Mouse (Mus musculus): Measurements from ENCODE around the gene Pdilt. TPM values are rescaled to one million over a fixed set of nuclear protein-coding genes. Genes with fewer than 3 reads are reported as not detected.

Pdilt gene
- total and polyA plus RNA-seq, 2 experiments from 2014 or later, result 0.07 TPM; not detected in 1

DNA sequence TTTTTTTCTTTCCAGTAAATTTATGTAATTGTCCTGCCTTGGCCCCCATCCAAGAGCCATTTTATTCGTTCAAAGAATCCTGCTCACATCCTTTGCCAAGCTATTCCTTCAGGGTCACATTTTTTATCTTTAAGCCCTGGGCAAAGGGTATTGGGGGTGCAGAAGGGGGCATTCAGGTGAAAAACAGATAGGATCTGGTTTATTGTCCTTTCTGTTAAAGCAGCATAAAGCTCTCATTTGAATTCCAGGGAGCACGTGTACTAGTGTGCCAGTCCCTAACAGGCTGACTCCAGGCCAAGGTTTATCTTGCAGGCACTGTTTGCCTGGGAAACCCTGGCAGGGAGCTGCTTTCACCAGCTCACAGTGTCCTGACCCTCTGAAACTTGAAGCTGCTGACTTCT is 2.6 kb upstream of the Pdilt start:
- DNase-seq (peak; percentile 32), ATAC-seq (peak; percentile 61)
- Histone ChIP-seq H3K27me3 (ENCODE audit: insufficient read depth, low read length) (no peaks in the 10 kb centered on the region), H3K4me2 (ENCODE audit: low read depth) (no peak overlapping the region), H3K27ac (ENCODE audit: low read depth, low read length) (no peak overlapping the region), H3K36me3 (ENCODE audit: insufficient read depth) (no peaks in the 10 kb centered on the region), H3K9me3 (ENCODE audit: low read length) (no peaks in the 10 kb centered on the region), H3K9ac (no peak overlapping the region), H3K4me1 (ENCODE audit: insufficient read depth) (no peaks in the 10 kb centered on the region), H3K4me3 (ENCODE audit: low read depth, low read length) (no peak overlapping the region)
- 12% methylated on average over 2 of the region's 2 CpGs for WGBS
- no peak for TF ChIP-seq CTCF (IDR thresholded peaks at IDR 0.05; ENCODE audit: low read depth)

DNA sequence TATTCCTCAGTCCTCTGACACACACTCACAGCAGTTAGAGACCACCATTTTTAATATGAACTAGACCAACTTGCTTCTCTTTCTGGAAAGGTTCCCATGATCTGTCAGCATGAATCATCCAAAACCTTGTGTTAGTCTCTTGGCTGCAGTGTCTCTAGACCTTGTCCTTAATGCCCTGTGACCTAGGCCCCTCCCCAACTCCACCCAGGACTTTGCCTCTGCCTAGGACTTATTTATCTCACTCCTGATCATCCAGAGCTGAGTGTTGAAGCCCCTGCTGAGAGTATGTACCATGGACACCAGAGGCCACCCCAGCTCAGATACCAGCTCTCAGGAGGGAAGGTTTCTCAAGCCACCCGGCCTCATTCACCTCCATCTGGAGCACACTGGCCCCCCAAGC is 904 bp downstream of the Pdilt start:
- Histone ChIP-seq H3K27me3 (ENCODE audit: insufficient read depth, low read length) (no peaks in the 10 kb centered on the region), H3K36me3 (ENCODE audit: insufficient read depth) (no peaks in the 10 kb centered on the region), H3K27ac (ENCODE audit: low read depth, low read length) (no peak overlapping the region), H3K4me3 (ENCODE audit: low read depth, low read length) (no peak overlapping the region), H3K4me1 (ENCODE audit: insufficient read depth) (no peaks in the 10 kb centered on the region), H3K4me2 (ENCODE audit: low read depth) (no peak overlapping the region), H3K9me3 (ENCODE audit: low read length) (no peaks in the 10 kb centered on the region), H3K9ac (no peak overlapping the region)
- no peak for DNase-seq
- no peak for TF ChIP-seq CTCF (IDR thresholded peaks at IDR 0.05; ENCODE audit: low read depth)
- WGBS, result 82% methylated on average over 1 of the region's 1 CpGs
- no peak for ATAC-seq

DNA sequence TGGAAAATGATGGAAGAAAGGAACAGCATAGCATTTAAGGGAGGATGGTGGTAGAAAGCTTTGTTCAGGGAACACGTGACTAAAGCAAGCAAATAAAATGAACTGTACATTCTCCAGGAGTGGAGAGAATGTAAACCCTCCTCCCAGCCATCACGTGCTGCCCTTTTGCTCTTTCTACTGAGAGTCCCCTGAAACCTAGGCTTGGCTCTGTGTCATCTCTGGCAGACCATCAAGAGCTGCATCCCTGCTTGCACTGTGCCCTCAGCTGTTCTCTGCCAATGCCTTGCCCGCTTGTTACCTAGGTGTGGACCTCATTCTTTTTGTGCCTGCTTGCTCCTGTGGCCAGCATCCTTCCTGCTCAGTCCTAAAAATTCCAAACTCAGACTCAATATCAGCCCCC is 1.5 kb downstream of the Pdilt start:
- DNase-seq (no peak), ATAC-seq (no peak)
- Histone ChIP-seq H3K9ac (no peak overlapping the region), H3K36me3 (ENCODE audit: insufficient read depth) (no peaks in the 10 kb centered on the region), H3K4me1 (ENCODE audit: insufficient read depth) (no peaks in the 10 kb centered on the region), H3K27ac (ENCODE audit: low read depth, low read length) (no peak overlapping the region), H3K4me2 (ENCODE audit: low read depth) (no peak overlapping the region), H3K4me3 (ENCODE audit: low read depth, low read length) (no peak overlapping the region), H3K27me3 (ENCODE audit: insufficient read depth, low read length) (no peaks in the 10 kb centered on the region), H3K9me3 (ENCODE audit: low read length) (no peaks in the 10 kb centered on the region)
- TF ChIP-seq CTCF (IDR thresholded peaks at IDR 0.05; ENCODE audit: low read depth), result no peak
- WGBS, result 79% methylated on average over 3 of the region's 3 CpGs

DNA sequence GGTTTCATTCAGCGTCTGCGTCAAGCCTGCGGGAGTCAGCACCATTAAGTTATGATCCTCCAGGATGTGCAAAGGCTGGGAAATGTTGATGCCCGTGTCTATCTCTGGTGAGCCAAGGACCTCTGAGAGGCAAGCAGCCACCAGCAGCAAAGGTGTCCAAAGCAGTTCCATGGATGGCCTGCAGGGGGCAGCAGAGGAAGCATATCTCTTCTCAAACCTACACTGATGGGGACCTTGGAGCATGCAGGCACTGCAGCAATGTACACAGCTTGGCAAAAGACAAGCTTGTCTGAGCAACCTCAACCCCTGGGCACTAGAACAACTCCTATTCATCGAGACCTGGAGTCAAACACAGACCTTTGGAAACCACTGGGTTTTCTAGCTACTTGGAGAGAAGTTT is 3.6 kb downstream of the Pdilt start:
- no peak overlapping the region for H3K27ac ChIP-seq (ENCODE audit: low read depth, low read length)
- peak; percentile 63 for DNase-seq
- H3K4me3 ChIP-seq (ENCODE audit: low read depth, low read length), result no peak overlapping the region
- H3K4me1 ChIP-seq (ENCODE audit: insufficient read depth), result no peaks in the 10 kb centered on the region
- H3K4me2 ChIP-seq (ENCODE audit: low read depth), result no peak overlapping the region
- peak; percentile 83 for TF ChIP-seq CTCF (IDR thresholded peaks at IDR 0.05; ENCODE audit: low read depth)
- no peaks in the 10 kb centered on the region for H3K27me3 ChIP-seq (ENCODE audit: insufficient read depth, low read length)
- no peak for ATAC-seq
- H3K36me3 ChIP-seq (ENCODE audit: insufficient read depth), result no peaks in the 10 kb centered on the region
- H3K9me3 ChIP-seq (ENCODE audit: low read length), result no peaks in the 10 kb centered on the region
- 51% methylated on average over 5 of the region's 5 CpGs for WGBS
- no peak overlapping the region for H3K9ac ChIP-seq

DNA sequence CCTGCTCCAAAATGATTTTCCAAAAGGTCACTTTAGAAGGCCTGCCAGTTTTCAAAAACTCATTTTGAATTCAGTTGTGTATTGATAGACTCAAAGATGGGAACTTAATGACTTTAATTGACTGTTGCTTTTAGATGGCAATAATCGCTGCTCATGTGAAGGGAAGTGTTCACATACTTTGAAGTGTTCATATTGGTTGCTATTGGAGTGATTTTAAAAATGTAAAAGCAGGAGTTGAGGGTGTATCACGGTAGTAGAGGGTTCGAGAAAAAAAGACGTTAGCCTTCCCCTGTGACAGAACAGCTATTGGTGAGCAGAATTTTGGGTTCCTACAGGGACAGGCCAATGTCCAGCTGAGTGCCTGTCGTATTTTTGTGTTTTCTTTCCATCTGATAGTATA is 4.1 kb downstream of the Pdilt start, which contains the start of gene Acsm5:
Gene Acsm5, plus strand, starts transcription at position 301 of the 400 bp plus-strand sequence.
- DNase-seq, result no peak
- H3K4me3 ChIP-seq (ENCODE audit: low read depth, low read length), result no peak within 1 kb of the TSS
- WGBS, result 72% methylated on average over 5 of the region's 5 CpGs
- H3K9ac ChIP-seq, result no peak within 1 kb of the TSS
- no peak within 1 kb of the TSS for H3K4me2 ChIP-seq (ENCODE audit: low read depth)
- no peak within 1 kb of the TSS for H3K27ac ChIP-seq (ENCODE audit: low read depth, low read length)
- no peaks in the 10 kb centered on the region for H3K4me1 ChIP-seq (ENCODE audit: insufficient read depth)
- H3K9me3 ChIP-seq (ENCODE audit: low read length), result no peaks in the 10 kb centered on the region
- TF ChIP-seq CTCF (IDR thresholded peaks at IDR 0.05; ENCODE audit: low read depth), result no peak
- no peaks in the 10 kb centered on the region for H3K36me3 ChIP-seq (ENCODE audit: insufficient read depth)
- no peak for ATAC-seq
- H3K27me3 ChIP-seq (ENCODE audit: insufficient read depth, low read length), result no peaks in the 10 kb centered on the region

DNA sequence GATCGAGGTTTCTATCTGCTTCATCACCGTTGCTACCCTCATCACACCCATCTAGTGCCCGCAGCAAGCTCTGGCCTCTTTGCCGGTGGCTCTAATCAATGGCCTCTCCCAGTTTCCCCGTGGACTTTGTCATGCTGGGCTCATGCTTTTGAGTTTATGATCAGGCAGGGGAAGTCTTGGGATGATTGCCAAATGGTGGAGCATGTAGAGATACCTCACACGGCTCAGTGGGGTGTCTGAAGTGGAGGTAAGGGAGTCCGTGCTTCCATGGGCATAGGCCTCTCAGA is 7.1 kb downstream of the Pdilt start:
- no peak overlapping the region for H3K27ac ChIP-seq (ENCODE audit: low read depth, low read length)

DNA sequence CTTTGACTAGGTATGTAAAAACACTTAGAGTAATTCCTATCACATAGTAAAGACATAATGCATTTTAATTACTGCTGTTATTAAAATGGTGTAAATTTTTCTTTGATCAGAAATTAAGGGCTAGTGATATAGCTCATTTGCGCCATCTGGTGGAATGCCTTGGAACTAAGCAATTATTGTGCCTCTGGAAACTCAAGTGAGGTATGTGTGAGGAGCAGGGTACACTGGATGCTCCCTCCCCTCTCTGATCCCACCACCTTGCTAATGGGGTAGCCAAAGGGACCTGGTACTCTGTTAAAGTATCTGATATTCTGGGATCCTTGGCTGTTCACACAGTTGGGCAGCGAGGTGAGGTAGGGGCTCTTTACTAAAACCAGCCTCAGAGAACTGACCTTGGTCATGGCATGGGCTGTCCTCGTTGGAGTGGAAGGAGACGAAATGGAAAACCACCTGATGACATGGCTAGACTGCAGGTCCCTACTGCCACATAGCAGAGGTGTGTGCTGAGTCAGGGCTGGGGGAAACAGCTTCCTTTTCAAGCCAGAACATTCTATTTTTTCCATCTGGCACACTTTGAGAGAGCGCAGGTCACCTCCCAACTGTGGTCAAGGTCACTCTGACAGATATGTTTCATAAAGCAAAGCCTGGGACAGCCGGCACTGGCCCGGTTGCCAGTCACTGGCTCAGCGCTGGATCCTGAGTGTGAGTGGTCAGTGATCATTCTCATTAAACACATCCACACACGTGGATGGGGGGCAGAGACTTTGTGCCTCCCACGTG is 7.6 kb downstream of the Pdilt start:
- Histone ChIP-seq H3K9ac (no peak overlapping the region), H3K4me2 (ENCODE audit: low read depth) (no peak overlapping the region), H3K4me1 (ENCODE audit: insufficient read depth) (no peaks in the 10 kb centered on the region), H3K27ac (ENCODE audit: low read depth, low read length) (no peak overlapping the region), H3K4me3 (ENCODE audit: low read depth, low read length) (no peak overlapping the region), H3K9me3 (ENCODE audit: low read length) (no peaks in the 10 kb centered on the region), H3K27me3 (ENCODE audit: insufficient read depth, low read length) (no peaks in the 10 kb centered on the region), H3K36me3 (ENCODE audit: insufficient read depth) (no peaks in the 10 kb centered on the region)
- WGBS, result 71% methylated on average over 10 of the region's 10 CpGs
- peak; percentile 84 for TF ChIP-seq CTCF (IDR thresholded peaks at IDR 0.05; ENCODE audit: low read depth)
- DNase-seq (peak; percentile 84), ATAC-seq (no peak)

More for the DNA sequence above, 7.1 kb downstream of the Pdilt start:
- no peak overlapping the region for H3K4me2 ChIP-seq (ENCODE audit: low read depth)
- no peaks in the 10 kb centered on the region for H3K4me1 ChIP-seq (ENCODE audit: insufficient read depth)
- no peaks in the 10 kb centered on the region for H3K36me3 ChIP-seq (ENCODE audit: insufficient read depth)
- TF ChIP-seq CTCF (IDR thresholded peaks at IDR 0.05; ENCODE audit: low read depth), result no peak
- H3K9me3 ChIP-seq (ENCODE audit: low read length), result no peaks in the 10 kb centered on the region
- ATAC-seq (no peak), DNase-seq (no peak)
- no peaks in the 10 kb centered on the region for H3K27me3 ChIP-seq (ENCODE audit: insufficient read depth, low read length)
- no peak overlapping the region for H3K4me3 ChIP-seq (ENCODE audit: low read depth, low read length)
- 88% methylated on average over 7 of the region's 7 CpGs for WGBS
- no peak overlapping the region for H3K9ac ChIP-seq
